Mouse (Mus musculus) 3134 (cell line): ENCODE results near the gene Greb1.

Experiments used
- DNase-seq: peaks from one replicate; pipeline ENCODE4 v3.0.0-alpha.2; 2011; ENCODE audit warnings: low spot score; ENCODE audit not compliant: insufficient read length; ENCODE audit errors: extremely low read depth

Greb1 gene

DNA sequence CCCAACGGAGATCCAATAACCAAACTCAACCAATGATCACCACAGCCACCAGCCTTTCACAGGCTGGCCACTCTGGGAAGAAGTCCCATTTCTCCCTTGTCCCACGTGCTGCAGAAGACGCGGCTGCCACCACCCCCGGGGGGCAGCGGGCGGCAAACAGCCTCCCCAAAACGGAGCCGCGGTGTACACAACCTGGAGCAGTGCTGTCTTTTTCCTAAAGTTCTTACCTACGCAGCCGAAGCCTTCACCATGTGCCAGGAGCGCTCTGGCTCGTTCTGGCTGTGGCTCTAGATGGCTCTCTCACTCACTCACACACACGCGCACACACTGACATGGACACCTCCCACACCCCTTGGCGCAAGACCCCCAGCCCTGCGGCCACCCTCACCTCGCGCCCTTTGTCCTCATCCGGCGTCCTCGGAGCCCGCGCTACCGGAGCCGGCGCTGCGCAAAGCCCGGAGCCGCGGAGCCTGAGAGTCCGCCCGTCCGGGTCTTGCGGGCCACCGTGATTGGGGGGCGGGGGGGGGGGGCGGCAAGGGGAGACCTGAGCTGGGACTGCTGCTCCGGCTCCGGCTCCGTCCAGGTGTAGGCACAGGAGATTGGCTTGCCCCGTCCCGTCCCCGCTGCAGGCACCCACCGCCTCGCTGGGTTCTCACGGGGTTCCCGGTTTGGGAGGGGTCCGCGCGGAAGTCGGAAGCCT, at the start of gene Greb1:
Greb1 (minus strand) TSS at position 628 of the 700 bp plus-strand sequence.
- no peak for DNase-seq

DNA sequence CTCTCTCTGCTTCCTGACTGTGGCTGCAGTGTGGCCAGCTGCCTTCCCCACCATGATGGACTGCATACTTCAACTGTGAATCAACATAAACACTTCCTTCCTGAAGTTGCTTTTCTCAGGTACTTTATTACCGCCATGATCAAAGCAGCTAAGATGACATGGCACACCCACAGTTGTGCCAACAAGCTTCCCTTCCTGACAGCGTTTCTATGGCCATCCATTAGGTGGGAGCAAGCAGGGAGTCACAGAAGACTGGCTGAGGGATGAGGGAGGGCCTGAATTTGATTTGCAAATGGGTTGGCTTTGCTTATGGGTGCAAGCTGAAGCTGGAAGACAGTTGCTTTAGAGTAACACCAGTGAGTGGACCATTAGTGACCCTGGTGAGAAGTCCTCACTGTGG, 49.1 kb upstream of the Greb1 start:
- DNase-seq, result no peak

DNA sequence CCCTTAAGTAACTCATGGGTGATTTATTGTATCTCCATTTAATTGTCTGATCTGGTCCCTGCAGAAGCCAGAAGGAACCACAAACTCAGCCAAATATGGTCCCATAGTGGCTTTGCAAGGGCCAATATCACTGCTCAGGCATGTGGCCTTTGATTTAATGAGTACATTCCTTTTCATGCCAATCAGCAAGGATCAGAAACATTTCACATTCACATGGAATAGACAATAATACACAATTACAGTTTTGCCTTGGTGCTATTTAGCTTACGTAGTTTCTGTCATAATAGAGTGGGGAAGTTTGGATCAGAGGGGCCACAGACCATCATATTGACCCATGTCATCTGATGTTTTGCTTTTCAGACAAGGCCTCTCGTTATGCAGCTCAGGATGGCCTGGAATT, 47.8 kb upstream of the Greb1 start:
- DNase-seq, result no peak

DNA sequence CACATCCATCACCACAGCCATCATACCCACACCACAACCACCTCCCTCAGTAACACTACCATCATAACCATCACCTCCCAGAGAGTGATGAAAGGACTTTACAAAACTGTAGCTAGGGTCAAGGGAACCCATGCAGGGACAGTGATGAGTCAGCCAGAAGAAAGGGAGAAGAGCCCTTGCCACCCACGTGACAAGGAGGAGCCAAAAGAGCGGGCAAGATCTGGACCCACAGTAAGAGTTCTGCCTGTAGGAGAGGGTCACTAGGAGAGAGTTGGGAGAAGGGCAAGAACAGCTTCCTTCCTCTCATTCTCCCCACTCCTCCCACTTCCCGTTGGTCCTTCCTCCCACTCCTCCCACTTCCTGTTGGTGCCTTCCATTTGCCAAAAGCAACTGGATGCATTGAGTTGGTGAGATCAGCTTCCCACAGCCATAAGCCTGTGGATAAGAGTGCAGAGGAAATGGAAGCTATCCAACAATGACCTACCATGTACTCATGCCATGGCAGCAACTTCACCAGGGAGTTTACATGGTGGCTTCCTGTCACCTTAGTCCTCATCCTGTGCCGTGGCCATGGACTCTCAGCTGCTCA, 46.6 kb upstream of the Greb1 start:
- peak; percentile 28 for DNase-seq

DNA sequence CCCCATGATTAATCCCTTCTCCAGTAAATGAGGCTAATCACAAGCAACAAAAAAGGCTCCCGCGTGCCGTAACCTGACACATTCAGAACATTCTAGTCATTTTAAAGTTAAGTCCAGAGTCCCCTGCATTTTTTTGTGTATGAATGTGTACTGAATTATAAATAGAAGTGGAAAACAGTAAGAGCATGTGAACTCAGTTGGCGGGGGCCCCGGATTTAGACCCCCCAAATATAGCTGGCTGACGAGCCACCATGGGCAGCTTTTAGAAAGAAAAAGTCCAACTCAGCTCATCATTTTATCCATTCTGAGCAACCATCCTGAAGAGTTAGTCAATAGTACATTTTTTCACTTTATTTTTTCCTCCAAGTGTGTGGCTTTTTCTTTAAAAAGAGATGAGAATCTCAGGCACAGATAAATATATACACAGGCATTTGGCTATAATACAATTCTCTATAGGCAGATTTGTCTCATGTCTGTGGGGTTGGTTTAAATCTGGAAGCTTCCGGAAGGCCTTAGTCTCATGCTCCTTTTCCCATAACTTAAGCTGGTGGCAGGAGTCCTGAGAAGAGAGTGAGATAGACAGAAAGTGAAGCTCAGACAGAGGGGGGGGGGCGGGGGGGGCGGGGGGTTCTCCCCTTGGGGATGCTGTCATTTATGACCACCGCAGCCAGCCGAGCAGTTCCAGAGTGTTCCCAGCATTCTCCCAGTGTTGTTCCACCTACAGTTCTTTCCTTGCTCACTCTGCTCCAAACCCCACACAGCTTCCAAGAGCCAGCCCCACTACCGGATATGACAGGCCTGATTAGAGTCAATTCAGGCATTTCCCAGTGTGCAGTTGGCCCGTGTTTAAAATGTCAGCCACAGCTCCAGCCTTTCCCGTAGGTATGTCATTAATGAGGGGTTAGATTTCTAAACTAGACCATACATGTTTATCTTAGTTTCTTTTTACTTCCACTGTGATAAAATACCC, 44.2 kb upstream of the Greb1 start:
- DNase-seq, result no peak

- no peak for DNase-seq
Observed at GRCm38 (mm10) chr12:16840842-16841782, 40.4 kb upstream of the Greb1 start.

DNA sequence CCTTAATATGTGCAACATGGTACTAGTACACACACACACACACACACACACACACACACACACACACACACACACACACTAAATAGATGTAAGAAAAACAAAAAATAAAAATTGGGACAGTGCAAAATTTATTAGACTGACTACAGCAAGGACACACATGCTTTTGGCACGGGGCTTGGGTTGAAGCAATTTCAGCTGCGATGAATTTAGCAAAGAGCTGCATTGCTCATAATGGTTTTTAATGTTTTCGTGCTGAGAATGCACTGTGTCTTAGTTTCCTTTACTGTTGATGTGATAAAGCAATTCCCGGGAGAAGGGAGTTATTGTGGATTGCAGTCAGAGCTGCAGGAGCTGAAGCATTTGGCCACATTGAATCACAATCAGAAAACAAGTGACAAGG, 37.1 kb upstream of the Greb1 start:
- DNase-seq, result no peak

GRCm38 (mm10) chr12:16836188-16836587, 35.5 kb upstream of the Greb1 start:
- no peak for DNase-seq

- DNase-seq, result no peak
Observed at GRCm38 (mm10) chr12:16834701-16835100, 34.0 kb upstream of the Greb1 start.

GRCm38 (mm10) chr12:16831071-16831470, 30.4 kb upstream of the Greb1 start:
- no peak for DNase-seq

GRCm38 (mm10) chr12:16829785-16830184, 29.1 kb upstream of the Greb1 start:
- DNase-seq, result no peak

GRCm38 (mm10) chr12:16828505-16828904, 27.8 kb upstream of the Greb1 start:
- DNase-seq, result no peak

DNA sequence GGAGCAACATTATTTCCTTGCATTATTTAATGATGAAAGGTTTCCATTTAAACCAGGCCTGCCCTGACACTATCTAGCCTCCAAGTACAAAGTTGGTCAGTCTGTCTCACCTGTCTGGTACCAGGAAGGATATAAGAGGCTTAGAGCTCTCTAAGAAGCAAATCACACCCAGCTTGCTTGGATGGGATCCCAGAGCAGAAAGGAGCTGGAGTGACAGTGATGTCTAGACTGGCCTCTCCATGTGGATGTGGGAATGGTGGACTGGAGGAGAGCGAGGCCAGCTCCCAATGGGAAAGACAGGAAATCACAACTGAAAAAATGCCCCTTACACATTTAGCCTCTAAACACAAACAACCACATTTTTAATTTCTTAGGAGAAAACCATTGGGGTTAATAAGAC, 23.0 kb upstream of the Greb1 start:
- DNase-seq, result no peak

GRCm38 (mm10) chr12:16822181-16822734, 21.6 kb upstream of the Greb1 start:
- no peak for DNase-seq

DNA sequence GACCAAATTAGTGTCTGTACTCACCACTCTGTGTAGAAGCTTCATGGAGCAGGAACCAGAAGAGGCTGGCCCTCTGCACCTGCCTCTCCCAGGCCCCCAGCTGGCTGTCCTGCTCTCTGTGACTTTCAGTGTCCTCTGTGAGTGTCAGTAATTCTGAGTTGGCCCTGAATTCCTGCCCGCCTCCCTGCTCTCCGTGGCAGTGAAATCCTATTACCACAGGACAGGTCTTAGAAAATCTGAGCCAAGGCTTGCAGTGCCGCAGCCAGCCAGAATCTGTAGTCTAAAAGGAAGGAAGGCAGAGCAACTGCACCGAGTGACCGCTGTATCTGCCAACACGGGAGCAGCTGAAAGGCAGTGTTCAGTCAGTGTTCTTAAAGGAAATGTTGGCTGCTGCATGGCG, 20.1 kb upstream of the Greb1 start:
- DNase-seq, result no peak

DNA sequence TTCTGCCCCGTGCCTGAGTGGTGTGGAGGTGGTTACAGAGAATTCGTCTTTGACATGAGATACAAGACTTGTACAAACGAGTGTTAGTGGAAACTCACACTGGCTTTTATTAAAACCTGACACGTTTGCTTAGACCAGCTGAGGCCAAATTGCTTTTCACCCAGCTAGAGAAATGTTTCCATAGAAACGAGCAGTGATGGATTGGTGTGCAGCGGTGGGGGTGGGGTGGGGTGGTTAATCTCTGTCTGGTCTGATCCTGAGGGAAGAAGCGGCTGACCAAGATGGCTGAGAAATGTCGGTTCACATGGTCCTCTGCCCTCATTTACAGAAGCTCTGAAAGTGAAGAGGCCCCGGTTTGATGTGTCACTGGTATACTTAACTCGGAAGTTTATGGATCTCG, 17.8 kb upstream of the Greb1 start:
- DNase-seq, result no peak

DNA sequence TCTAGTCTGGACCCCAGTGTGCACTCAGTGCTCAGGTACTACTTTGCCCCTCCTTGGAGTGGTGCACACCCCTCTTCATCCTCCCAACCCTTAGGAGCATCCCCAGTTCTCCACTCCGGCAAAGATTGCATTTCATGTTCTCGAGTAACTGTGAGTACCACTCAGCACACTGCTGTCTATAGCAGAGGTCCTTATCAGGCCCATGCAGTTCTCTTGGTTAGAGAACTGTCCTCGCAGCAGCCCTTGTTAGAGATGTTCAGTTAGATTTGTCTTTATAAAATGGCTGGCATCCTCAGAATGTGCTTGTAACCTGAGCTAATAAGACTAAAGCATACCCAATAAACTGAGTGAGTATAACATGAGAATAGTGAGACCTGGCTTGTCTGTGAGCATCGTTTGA, 16.5 kb upstream of the Greb1 start:
- DNase-seq, result no peak

DNA sequence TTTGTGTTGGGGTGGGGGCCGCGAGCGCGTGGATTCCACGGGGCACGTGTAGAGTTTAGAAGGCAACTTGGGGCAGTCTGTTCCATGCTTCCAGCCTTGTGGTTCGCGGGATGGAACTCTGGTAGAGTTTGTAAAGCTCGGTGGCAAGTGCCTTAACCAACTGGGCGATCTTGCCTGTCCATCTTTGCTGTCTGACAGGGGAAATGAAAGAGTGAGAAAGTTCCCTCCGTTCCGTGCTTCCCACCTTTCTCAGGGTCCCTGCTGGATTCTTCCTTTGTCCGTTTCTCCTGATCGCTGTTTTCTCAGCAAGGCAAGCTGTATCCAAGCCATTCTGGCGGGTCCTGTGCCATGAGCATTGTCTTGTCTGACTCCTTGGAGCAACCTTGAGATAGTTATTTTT, 10.8 kb upstream of the Greb1 start:
- DNase-seq, result no peak

GRCm38 (mm10) chr12:16810525-16811431, 10.1 kb upstream of the Greb1 start, which contains the start of gene E2f6:
TSS of gene E2f6 (plus strand) at chr12:16810963.
- peak; percentile 73 for DNase-seq
